Mouse (Mus musculus) A20 (cell line): ENCODE results near the gene Otud7a.

ENCODE experiments used
- DNase-seq: peaks from one replicate; pipeline ENCODE4 v3.0.0-alpha.2; 2011; ENCODE audit warnings: low read depth, low spot score

The Otud7a gene

GRCm38 (mm10) chr7:63773268-63773667 is 328.7 kb downstream of the Otud7a start:
- no peak for DNase-seq

DNA sequence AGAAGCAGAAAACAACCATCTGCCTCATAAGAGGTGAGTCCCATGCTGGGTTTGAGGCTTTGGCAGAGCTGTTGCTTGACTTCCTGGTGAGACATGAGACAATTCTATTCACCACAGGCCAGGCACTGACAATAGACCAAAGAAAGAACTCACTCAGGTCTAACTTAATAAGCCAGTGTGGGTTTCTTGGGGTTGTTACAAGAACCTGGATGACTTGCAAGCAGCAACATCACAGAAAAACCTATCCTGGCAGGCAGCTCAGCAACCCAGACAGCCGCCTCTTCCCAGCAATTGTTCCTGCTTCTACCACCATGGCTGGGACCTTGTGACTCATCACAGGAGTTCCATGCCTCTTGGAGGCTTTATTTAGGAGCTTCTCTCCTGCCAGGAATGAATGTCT is 329.7 kb downstream of the Otud7a start:
- DNase-seq, result no peak

GRCm38 (mm10) chr7:63777328-63777727 is 332.8 kb downstream of the Otud7a start:
- DNase-seq, result no peak

DNA sequence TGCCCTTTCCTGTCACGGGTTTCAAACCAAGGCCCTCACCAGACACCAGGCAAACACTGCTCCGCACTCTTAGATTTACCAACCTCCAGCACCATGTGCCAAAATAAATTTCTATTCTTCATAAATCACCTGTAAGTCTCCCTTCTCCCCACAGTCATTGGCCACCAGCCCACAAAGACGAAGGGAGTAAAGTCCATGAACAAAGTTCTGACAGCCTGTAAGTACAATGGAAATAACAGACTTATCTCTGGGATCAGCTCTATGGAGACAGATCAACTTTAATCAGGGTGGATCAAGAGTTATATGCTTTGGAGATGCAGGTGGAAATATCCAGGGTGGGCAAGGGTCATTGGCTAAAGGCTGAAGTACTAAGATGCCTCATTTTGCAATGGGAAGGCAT is 336.3 kb downstream of the Otud7a start:
- DNase-seq, result no peak

DNA sequence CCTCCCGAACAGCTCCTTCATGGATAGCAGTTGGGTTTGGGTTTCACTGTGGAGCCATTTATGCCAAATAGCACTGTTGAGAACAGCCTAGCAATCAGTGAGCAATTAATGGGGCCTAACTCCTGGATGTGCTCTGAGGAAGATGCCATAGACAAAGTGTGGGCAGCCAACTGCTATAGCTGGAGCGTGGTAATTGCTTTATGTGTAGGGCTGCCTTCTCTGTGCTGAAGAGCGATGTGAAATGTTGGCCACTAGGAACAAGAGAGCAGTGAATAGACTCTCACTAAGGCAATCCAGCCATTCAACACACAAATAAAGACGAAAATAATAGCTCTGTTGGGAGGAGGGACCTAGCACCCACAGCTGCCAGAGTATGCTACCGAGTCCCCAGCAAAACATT is 345.2 kb downstream of the Otud7a start:
- no peak for DNase-seq

- DNase-seq, result no peak
Measured at GRCm38 (mm10) chr7:63796001-63796632, 351.6 kb downstream of the Otud7a start.

DNA sequence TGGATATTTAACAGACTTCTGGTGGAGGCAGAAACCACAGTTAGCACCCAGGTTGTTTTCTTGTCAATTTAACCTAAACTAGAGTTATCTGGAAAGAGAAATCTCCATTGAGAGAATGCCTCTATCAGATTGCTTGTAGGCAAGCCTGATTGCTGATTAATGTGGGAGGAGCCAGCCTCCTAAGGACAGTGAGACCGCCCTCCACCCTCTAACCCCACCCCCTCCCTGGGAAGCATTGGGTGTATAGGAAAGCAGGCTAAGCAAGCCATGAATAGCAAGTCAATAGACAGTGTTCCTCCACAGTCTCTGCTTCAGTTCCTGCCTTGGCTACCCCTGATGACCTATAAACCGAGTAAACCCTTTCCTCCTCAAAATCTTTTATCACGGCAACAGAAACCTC is 353.9 kb downstream of the Otud7a start:
- no peak for DNase-seq

GRCm38 (mm10) chr7:63799304-63799703 is 354.8 kb downstream of the Otud7a start:
- no peak for DNase-seq

DNA sequence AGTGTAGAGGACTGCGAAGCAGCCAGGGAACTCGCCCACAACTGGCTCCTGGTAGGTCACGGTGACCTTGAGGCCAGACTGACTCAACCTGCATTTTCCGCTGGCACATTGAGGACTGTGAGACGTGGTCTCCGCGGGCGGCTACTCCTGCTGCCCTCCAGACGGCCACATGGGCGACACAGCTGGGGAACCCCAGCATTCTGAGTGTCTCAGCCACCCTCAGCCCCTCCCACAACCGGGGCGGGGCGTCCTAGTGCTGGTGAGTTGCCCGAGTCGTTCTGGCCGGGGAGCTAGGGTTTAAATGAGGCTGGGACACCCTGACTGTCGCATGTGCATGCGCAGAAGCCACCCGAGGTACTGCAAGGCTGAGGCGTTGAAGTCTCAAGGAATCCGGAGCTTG is 358.2 kb downstream of the Otud7a start:
- DNase-seq, result peak; percentile 8
